Mouse (Mus musculus): ENCODE data around the gene Dnajc6. TPM values are rescaled to one million over a fixed set of nuclear protein-coding genes. Genes with fewer than 3 reads are reported as not detected.

The Dnajc6 gene
- total and polyA plus RNA-seq, 3 experiments, result 15.0 to 20.2 TPM; not detected in 1

DNA sequence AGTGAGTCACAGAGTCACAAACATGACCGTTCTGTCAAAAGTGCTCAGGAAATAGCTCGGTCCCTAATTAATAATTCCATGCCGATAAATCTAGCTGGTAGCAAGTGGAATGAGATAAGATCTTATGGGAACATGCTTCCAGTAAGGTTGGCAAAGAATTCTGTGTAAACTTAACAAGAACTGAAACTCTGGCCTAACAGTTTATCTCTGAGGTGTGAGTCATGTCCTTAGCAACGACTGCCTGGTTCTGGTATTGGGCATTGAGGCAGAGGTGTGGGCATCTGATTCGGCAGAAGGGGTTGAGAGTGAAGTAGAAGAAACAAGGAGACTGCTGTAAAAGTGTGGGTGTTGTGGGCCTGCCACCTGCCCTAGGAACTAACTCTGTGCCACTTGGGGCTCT lies 173.4 kb downstream of the Dnajc6 start:
- DNase-seq (ENCODE audit: low read depth, low spot score), result no peak
- Histone ChIP-seq H3K9ac (ENCODE audit: control insufficient read depth, low read depth, low read length, poor library complexity, severe bottlenecking) (no peak overlapping the region), H3K9me3 (replicated peaks; ENCODE audit: insufficient read depth, low read length) (no peaks in the 10 kb centered on the region), H3K27ac (ENCODE audit: control insufficient read depth, low read depth, low read length) (no peak overlapping the region), H3K4me1 (ENCODE audit: control insufficient read depth in 1 of 2, insufficient read depth in 2 of 2, low read length in 2 of 2) (no peaks in the 10 kb centered on the region), H3K36me3 (ENCODE audit: control insufficient read depth in 1 of 2, insufficient read depth in 2 of 2, low read length in 2 of 2) (no peaks in the 10 kb centered on the region), H3K79me2 (ENCODE audit: control insufficient read depth, insufficient read depth, low read length, poor library complexity) (no peaks in the 10 kb centered on the region), H3K27me3 (ENCODE audit: control insufficient read depth in 1 of 2, insufficient read depth in 2 of 2, low read length in 2 of 2) (no peaks in the 10 kb centered on the region), H3K4me3 (ENCODE audit: control insufficient read depth in 1 of 2, insufficient read depth in 1 of 2, low read depth in 2 of 2, low read length in 2 of 2) (no peak overlapping the region)
- no peak for TF ChIP-seq MAX (IDR thresholded peaks at IDR 0.05; ENCODE audit: low read length)
- no peak for TF ChIP-seq EP300 (IDR thresholded peaks at IDR 0.05; ENCODE audit: low read depth in 1 of 2, low read length in 2 of 2)
- no peak for TF ChIP-seq MEF2A (IDR thresholded peaks at IDR 0.05; ENCODE audit: extremely low read depth, insufficient replicate concordance, low read depth, low read length, poor library complexity, severe bottlenecking)
- no peak for TF ChIP-seq CHD2 (IDR thresholded peaks at IDR 0.05; ENCODE audit: low read length)
- no peak for TF ChIP-seq ELF1 (IDR thresholded peaks at IDR 0.05; ENCODE audit: low read depth, low read length)
- TF ChIP-seq ZKSCAN1 (IDR thresholded peaks at IDR 0.05; ENCODE audit: low read depth, low read length), result no peak
- TF ChIP-seq ZNF384 (IDR thresholded peaks at IDR 0.05; ENCODE audit: low read depth, low read length), result no peak
- no peak for TF ChIP-seq NRF1 (IDR thresholded peaks at IDR 0.05; ENCODE audit: insufficient read depth, low read depth, low read length, poor library complexity, severe bottlenecking)

DNA sequence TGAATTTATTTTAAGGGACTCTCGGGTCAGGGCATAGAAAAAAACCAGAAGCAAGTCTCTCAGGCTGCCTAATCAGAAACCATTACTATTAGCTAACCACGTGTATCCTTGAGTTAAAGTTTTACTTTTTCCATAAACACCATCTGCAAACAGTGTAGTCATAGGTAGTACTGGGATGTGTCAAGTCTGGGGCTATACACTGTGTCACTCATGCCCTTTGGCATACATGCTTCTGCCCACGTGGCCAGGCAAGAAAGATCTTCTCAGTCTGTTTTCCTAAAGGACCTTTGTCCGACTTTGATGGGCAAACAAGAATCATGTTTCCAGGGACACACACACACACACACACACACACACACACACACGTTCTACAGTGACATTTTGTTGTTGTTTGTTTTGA lies 178.3 kb downstream of the Dnajc6 start:
- H3K36me3 ChIP-seq (ENCODE audit: control insufficient read depth in 1 of 2, insufficient read depth in 2 of 2, low read length in 2 of 2), result no peaks in the 10 kb centered on the region
- no peaks in the 10 kb centered on the region for H3K4me1 ChIP-seq (ENCODE audit: control insufficient read depth in 1 of 2, insufficient read depth in 2 of 2, low read length in 2 of 2)
- TF ChIP-seq NELFE (IDR thresholded peaks at IDR 0.05; ENCODE audit: low read depth, low read length) (no peak), ZMIZ1 (IDR thresholded peaks at IDR 0.05; ENCODE audit: low read depth, low read length) (no peak), POLR2AphosphoS2 (IDR thresholded peaks at IDR 0.05; ENCODE audit: low read length) (no peak)
- H3K27ac ChIP-seq (ENCODE audit: control insufficient read depth, low read depth, low read length), result no peak overlapping the region
- H3K27me3 ChIP-seq (ENCODE audit: control insufficient read depth in 1 of 2, insufficient read depth in 2 of 2, low read length in 2 of 2), result no peaks in the 10 kb centered on the region
- no peak for DNase-seq (ENCODE audit: low read depth, low spot score)
- no peaks in the 10 kb centered on the region for H3K79me2 ChIP-seq (ENCODE audit: control insufficient read depth, insufficient read depth, low read length, poor library complexity)
- H3K4me3 ChIP-seq (ENCODE audit: control insufficient read depth in 1 of 2, insufficient read depth in 1 of 2, low read depth in 2 of 2, low read length in 2 of 2), result no peak overlapping the region
- no peaks in the 10 kb centered on the region for H3K9me3 ChIP-seq (replicated peaks; ENCODE audit: insufficient read depth, low read length)
- H3K9ac ChIP-seq (ENCODE audit: control insufficient read depth, low read depth, low read length, poor library complexity, severe bottlenecking), result no peak overlapping the region

DNA sequence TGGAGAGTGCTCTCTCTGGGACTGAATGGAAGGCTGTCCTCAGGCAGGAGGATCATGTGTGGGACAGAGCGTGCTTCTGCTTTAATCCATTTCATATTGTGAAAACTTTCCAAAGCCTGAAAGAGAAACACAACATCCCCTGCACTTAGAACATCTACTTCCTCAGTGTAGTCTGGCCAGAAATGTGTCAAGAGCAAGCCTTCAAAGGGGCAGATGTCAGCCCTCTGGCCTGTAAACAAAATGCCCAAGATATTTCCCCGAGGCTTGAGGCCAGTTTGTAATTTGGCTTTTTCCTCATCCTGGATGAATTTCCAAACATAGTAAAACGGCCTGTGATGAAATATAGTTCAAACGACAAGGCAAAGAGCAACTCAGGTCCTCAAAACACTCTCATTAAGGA lies 179.3 kb downstream of the Dnajc6 start:
- Histone ChIP-seq H3K27me3 (ENCODE audit: control insufficient read depth in 1 of 2, insufficient read depth in 2 of 2, low read length in 2 of 2) (no peaks in the 10 kb centered on the region), H3K4me3 (ENCODE audit: control insufficient read depth in 1 of 2, insufficient read depth in 1 of 2, low read depth in 2 of 2, low read length in 2 of 2) (no peak overlapping the region), H3K36me3 (ENCODE audit: control insufficient read depth in 1 of 2, insufficient read depth in 2 of 2, low read length in 2 of 2) (no peaks in the 10 kb centered on the region), H3K79me2 (ENCODE audit: control insufficient read depth, insufficient read depth, low read length, poor library complexity) (no peaks in the 10 kb centered on the region), H3K27ac (ENCODE audit: control insufficient read depth, low read depth, low read length) (no peak overlapping the region), H3K9me3 (replicated peaks; ENCODE audit: insufficient read depth, low read length) (no peaks in the 10 kb centered on the region), H3K9ac (ENCODE audit: control insufficient read depth, low read depth, low read length, poor library complexity, severe bottlenecking) (no peak overlapping the region), H3K4me1 (ENCODE audit: control insufficient read depth in 1 of 2, insufficient read depth in 2 of 2, low read length in 2 of 2) (no peaks in the 10 kb centered on the region)
- no peak for TF ChIP-seq EP300 (IDR thresholded peaks at IDR 0.05; ENCODE audit: low read depth in 1 of 2, low read length in 2 of 2)
- no peak for TF ChIP-seq GATA1 (IDR thresholded peaks at IDR 0.05; ENCODE audit: low read depth, low read length)
- no peak for TF ChIP-seq MEF2A (IDR thresholded peaks at IDR 0.05; ENCODE audit: extremely low read depth, insufficient replicate concordance, low read depth, low read length, poor library complexity, severe bottlenecking)
- TF ChIP-seq RCOR1 (IDR thresholded peaks at IDR 0.05; ENCODE audit: low read depth, low read length), result no peak
- no peak for TF ChIP-seq MAX (IDR thresholded peaks at IDR 0.05; ENCODE audit: low read length)
- TF ChIP-seq SIN3A (IDR thresholded peaks at IDR 0.05; ENCODE audit: low read length), result no peak
- no peak for TF ChIP-seq NELFE (IDR thresholded peaks at IDR 0.05; ENCODE audit: low read depth, low read length)
- TF ChIP-seq MXI1 (IDR thresholded peaks at IDR 0.05; ENCODE audit: low read depth, low read length), result no peak
- no peak for TF ChIP-seq GABPA (IDR thresholded peaks at IDR 0.05; ENCODE audit: low read depth, low read length)
- TF ChIP-seq BHLHE40 (IDR thresholded peaks at IDR 0.05; ENCODE audit: borderline replicate concordance, low read depth, low read length), result no peak
- no peak for TF ChIP-seq TCF12 (IDR thresholded peaks at IDR 0.05; ENCODE audit: low read depth, low read length)
- DNase-seq (ENCODE audit: low read depth, low spot score), result no peak
